Mouse (Mus musculus): Measurements from ENCODE around the gene Adra2c.

Gene Adra2c

DNA sequence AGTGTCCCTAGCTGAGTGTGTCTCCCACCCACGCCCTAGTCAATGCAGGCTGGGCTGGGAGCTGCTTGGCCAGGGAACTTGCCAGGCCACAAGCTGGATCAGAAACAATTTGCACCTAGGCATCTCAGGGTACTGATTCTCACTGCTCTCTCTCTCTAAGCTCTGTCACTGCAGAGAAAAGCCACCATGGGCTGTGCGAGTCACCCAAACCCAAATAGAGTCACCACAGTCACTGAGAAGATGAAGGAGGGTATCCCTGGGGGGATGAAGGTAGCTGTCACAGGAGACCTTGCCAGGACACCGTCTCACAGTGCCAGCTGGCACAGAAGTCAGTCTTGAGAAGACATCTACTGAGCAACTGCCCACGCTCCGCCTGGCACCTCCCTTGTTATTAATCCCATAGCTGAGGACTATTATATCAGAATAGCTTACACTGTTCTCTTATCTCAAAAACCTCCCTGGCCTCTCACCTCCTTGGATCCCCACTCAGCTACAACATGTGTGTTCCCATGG is 33.7 kb downstream of the Adra2c start:
- in situ Hi-C loops (cut with MboI, MseI) = no loop called here

GRCm38 (mm10) chr5:35313231-35313821 is 35.2 kb downstream of the Adra2c start:
- in situ Hi-C loops (cut with MboI, MseI) = no loop called here

DNA sequence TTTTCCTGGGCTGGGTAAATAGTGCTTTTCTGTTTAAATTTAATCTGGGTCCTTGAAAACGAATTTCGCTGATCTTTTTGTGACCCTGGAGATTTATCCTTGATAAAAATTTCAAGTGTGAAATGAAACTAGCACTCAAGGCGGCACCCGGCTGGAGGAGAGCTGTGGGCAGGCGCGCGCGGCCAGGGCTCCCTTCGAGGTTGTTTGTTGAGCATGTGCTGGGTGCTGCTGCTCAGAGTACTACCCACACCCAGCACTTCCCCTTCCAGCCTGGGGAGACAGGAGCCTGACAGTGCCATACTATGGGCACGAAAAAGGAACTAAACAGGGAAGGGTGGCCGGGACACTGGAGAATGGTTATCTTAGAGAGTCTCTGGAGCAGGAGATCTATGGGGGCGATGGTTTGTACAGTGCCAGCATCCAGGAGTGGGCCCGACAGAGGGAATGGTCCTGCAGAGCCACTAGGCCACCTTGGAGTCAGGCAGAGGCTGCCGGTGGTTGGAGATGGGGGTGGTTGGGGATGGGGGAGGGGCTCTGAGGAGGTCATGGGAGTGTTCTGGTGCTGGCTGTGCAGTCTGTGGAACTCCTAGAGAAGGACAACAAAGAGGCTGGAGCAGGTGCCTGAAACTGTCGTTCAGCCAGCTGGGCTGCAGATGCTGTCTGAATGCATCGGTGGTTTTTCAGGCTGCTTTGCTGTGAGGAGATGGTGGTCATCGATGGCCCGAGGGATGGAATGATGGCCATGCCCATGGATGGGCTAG is 35.9 kb downstream of the Adra2c start:
- in situ Hi-C loops (cut with MboI, MseI) = no loop called here

GRCm38 (mm10) chr5:35314629-35315028 is 36.5 kb downstream of the Adra2c start:
- in situ Hi-C loops (cut with MboI, MseI) = no loop called here

DNA sequence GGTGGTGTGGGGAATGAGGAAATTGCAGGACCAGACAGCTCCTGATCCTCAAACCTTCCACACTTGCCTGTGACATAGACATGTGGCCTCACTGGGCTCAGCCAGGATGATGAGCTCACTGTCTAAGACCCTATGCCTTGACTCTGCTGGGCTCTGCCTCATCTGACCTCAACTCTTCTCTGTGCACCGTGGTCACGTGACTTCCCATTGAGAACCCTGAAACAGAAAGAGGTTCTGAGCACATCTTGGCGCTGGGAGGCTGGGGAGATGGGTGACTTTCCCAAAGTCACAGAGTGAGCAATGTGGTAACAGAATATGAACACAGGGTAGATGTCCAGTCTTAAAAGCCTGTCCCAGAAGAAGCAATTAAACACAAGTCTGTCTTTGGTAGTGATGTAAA is 37.1 kb downstream of the Adra2c start:
- in situ Hi-C loops (cut with MboI, MseI) = no loop called here

DNA sequence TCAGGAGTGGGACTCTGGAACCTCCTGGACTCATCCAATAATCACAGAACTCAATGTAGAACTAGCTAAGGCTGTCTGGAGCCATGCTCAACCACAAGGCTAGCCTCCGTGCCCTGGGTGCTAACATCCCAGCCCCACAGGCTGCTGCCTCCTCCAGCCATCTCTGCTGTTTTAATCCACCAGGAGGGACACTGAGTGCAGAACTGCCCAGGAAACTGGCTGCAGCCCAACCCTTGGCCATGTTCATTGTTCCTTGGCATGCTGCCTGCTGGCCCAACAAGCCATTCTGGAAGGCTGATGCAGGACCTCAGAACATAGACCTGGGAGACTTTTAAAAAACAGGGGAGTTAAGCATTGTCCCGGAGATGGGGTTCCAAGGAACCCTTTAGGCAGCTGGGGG is 42.5 kb downstream of the Adra2c start:
- in situ Hi-C loops (cut with MboI, MseI) = no loop called here

- in situ Hi-C loops (cut with MboI, MseI) = no loop called here
Observed at GRCm38 (mm10) chr5:35330822-35331221, 52.7 kb downstream of the Adra2c start.
